Mouse (Mus musculus): ENCODE measurements at regions not wholly inside any gene's neighbourhood (a gene's known extent, or its start where the extent isn't known, plus 50 kb on each side); places are given as distances from the start of the nearest gene placed in this dataset.

- Histone ChIP-seq H3K4me3 (no peak overlapping the region), H3K4me1 (no peaks in the 10 kb centered on the region), H3K36me3 (replicated peaks) (no peaks in the 10 kb centered on the region), H3K27me3 (replicated peaks) (no peaks in the 10 kb centered on the region), H3K27ac (no peak overlapping the region), H3K4me2 (no peak overlapping the region), H3K9me3 (no peaks in the 10 kb centered on the region), H3K9ac (no peak overlapping the region)
- 93% methylated on average over 2 of the region's 2 CpGs for WGBS
- ATAC-seq (replicated peaks), result no peak
Observed at GRCm38 (mm10) chr1:98813990-98814389, 393.1 kb downstream of the Slco6d1 start.

DNA sequence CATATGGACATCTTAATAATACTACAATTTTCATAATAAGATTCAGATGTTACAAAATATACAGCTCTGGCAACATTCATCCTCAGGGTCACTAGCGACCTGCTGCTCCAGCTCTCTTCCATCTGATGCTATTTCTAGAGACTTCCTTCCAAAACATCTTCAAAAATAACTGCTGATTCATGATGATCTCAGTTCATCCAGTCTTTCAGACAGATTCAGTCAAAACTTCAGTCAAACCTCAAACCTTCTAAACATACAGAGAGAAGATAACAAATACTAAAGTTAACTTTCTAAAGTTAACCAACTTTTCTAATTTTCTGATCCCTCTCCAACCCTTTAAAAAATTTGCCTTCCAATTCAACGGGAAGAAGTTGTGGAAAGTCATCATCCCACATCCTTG lies 397.2 kb downstream of the Slco6d1 start:
- ATAC-seq (replicated peaks), result no peak
- no peaks in the 10 kb centered on the region for H3K4me1 ChIP-seq
- no peak overlapping the region for H3K4me3 ChIP-seq
- no peaks in the 10 kb centered on the region for H3K27me3 ChIP-seq (replicated peaks)
- no peak overlapping the region for H3K4me2 ChIP-seq
- H3K9ac ChIP-seq, result no peak overlapping the region
- WGBS, result 91% methylated on average over 2 of the region's 2 CpGs
- H3K36me3 ChIP-seq (replicated peaks), result no peaks in the 10 kb centered on the region
- H3K27ac ChIP-seq, result no peak overlapping the region
- no peaks in the 10 kb centered on the region for H3K9me3 ChIP-seq

DNA sequence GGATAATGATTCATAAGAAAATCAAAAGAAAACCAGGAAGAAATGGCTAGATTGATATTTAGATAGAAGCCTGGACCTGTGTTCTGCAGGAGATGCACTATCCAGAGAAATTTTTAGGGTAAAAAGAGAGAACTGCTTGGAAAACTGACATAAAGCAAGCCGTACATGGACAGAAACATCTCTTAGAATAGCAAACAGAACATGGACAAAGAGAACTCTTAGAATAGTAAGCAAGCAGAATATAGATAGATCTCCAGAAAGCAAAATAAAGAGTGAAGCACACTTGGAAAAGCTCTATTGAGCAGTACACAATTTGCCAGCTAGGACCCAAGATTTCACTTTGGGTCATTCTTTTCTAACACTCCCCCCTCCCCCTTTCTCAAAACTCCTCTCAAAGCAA lies 439.3 kb downstream of the Slco6d1 start:
- 87% methylated on average over 1 of the region's 1 CpGs for WGBS
- Histone ChIP-seq H3K9ac (no peak overlapping the region), H3K27me3 (replicated peaks) (no peaks in the 10 kb centered on the region), H3K36me3 (replicated peaks) (no peaks in the 10 kb centered on the region), H3K9me3 (no peaks in the 10 kb centered on the region), H3K4me3 (no peak overlapping the region), H3K4me2 (no peak overlapping the region), H3K4me1 (no peaks in the 10 kb centered on the region), H3K27ac (no peak overlapping the region)
- ATAC-seq (replicated peaks), result no peak

- H3K9ac ChIP-seq, result no peak overlapping the region
- H3K27ac ChIP-seq, result no peak overlapping the region
- no peak overlapping the region for H3K4me3 ChIP-seq
- ATAC-seq (replicated peaks), result no peak
- no peak overlapping the region for H3K4me2 ChIP-seq
- H3K4me1 ChIP-seq, result no peaks in the 10 kb centered on the region
- H3K27me3 ChIP-seq (replicated peaks), result no peaks in the 10 kb centered on the region
- WGBS, result 83% methylated on average over 3 of the region's 3 CpGs
- no peaks in the 10 kb centered on the region for H3K36me3 ChIP-seq (replicated peaks)
- H3K9me3 ChIP-seq, result no peaks in the 10 kb centered on the region
Observed at GRCm38 (mm10) chr1:98906260-98906659, 485.3 kb downstream of the Slco6d1 start.

- no peak overlapping the region for H3K4me2 ChIP-seq
- no peak overlapping the region for H3K4me3 ChIP-seq
- H3K9me3 ChIP-seq, result no peaks in the 10 kb centered on the region
- H3K27me3 ChIP-seq (replicated peaks), result no peaks in the 10 kb centered on the region
- no peak overlapping the region for H3K27ac ChIP-seq
- no peak overlapping the region for H3K9ac ChIP-seq
- ATAC-seq (replicated peaks), result no peak
- H3K4me1 ChIP-seq, result no peaks in the 10 kb centered on the region
- H3K36me3 ChIP-seq (replicated peaks), result no peaks in the 10 kb centered on the region
- 91% methylated on average over 2 of the region's 2 CpGs for WGBS
Observed at GRCm38 (mm10) chr1:98923043-98923442, 502.1 kb downstream of the Slco6d1 start.

GRCm38 (mm10) chr1:98924933-98925332 lies 504.0 kb downstream of the Slco6d1 start:
- Histone ChIP-seq H3K27ac (no peak overlapping the region), H3K4me1 (no peaks in the 10 kb centered on the region), H3K4me2 (no peak overlapping the region), H3K36me3 (replicated peaks) (no peaks in the 10 kb centered on the region), H3K9me3 (no peaks in the 10 kb centered on the region), H3K9ac (no peak overlapping the region), H3K27me3 (replicated peaks) (no peaks in the 10 kb centered on the region), H3K4me3 (no peak overlapping the region)
- ATAC-seq (replicated peaks), result no peak
- 75% methylated on average over 2 of the region's 2 CpGs for WGBS

- WGBS, result 78% methylated on average over 1 of the region's 1 CpGs
- Histone ChIP-seq H3K9ac (no peak overlapping the region), H3K4me1 (no peaks in the 10 kb centered on the region), H3K9me3 (no peaks in the 10 kb centered on the region), H3K4me2 (no peak overlapping the region), H3K27ac (no peak overlapping the region), H3K4me3 (no peak overlapping the region), H3K36me3 (replicated peaks) (no peaks in the 10 kb centered on the region), H3K27me3 (replicated peaks) (no peaks in the 10 kb centered on the region)
- ATAC-seq (replicated peaks), result no peak
Observed at GRCm38 (mm10) chr1:98930926-98931325, 510.0 kb downstream of the Slco6d1 start.

DNA sequence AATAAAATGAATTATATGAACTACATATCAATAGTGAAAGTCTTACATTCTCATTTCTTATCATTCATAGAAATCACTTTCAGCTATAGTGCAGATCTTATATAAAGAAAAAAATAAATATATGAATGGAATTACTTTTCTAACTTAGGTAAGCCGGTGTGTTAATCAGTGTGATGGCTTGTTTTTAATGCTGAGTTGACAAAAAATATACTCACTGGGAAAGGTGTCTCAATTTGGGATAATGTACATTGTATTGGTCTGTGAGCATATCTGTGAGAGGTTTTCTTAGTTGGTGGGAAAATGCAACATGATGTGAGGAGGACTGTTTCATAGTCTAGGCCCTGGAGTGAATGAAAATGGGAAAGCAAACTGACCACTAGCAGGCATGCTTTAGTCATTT lies 511.3 kb downstream of the Slco6d1 start:
- Histone ChIP-seq H3K4me3 (no peak overlapping the region), H3K9me3 (no peaks in the 10 kb centered on the region), H3K9ac (no peak overlapping the region), H3K36me3 (replicated peaks) (no peaks in the 10 kb centered on the region), H3K27ac (no peak overlapping the region), H3K4me1 (no peaks in the 10 kb centered on the region), H3K4me2 (no peak overlapping the region), H3K27me3 (replicated peaks) (no peaks in the 10 kb centered on the region)
- ATAC-seq (replicated peaks), result no peak
- WGBS, result 94% methylated on average over 1 of the region's 1 CpGs

- no peak for ATAC-seq (replicated peaks)
- H3K4me2 ChIP-seq, result no peak overlapping the region
- H3K4me1 ChIP-seq, result no peaks in the 10 kb centered on the region
- H3K9ac ChIP-seq, result no peak overlapping the region
- H3K9me3 ChIP-seq, result no peaks in the 10 kb centered on the region
- H3K4me3 ChIP-seq, result no peak overlapping the region
- WGBS, result 100% methylated on average over 1 of the region's 1 CpGs
- H3K36me3 ChIP-seq (replicated peaks), result no peaks in the 10 kb centered on the region
- no peaks in the 10 kb centered on the region for H3K27me3 ChIP-seq (replicated peaks)
- H3K27ac ChIP-seq, result no peak overlapping the region
Observed at GRCm38 (mm10) chr1:98977686-98978085, 556.8 kb downstream of the Slco6d1 start.

Data from midbrain, embryonic 15.5 days (tissue).